Mouse (Mus musculus): ENCODE data around the gene Chmp1a. TPM values are rescaled to one million over a fixed set of nuclear protein-coding genes. Genes with fewer than 3 reads are reported as not detected.
A peak's percentile ranks its signal among the peaks of the same experiment; 100 is the strongest.
"Not testable (repeated sequence)": the region's sequence is repeated elsewhere in the genome, so short reads cannot be mapped to it uniquely, and the experiment has no call there.

Chmp1a gene
- polyA plus RNA-seq (2015; fragmentation: Nextera tagmentation; extraction: Ambion mirVana) = 59.5 and 63.8 TPM in 2 replicates

GRCm38 (mm10) chr8:123212321-123213117 is at the start of gene Chmp1a, which contains the start of gene Spata33:
Chmp1a (minus strand) TSS chr8:123212763.
Spata33 (plus strand) TSS chr8:123212832.
- peaks cover 28% of the 10 kb centered on the region for H3K36me3 ChIP-seq (replicated peaks)
- H3K4me3 ChIP-seq (replicated peaks) = peak within 1 kb of the TSS; percentile 81
- H3K27me3 ChIP-seq = peaks cover 8% of the 10 kb centered on the region; the same call in 1 of the 2 replicates
- peak within 1 kb of the TSS; percentile 78 for H3K27ac ChIP-seq (replicated peaks)
- peak within 1 kb of the TSS; percentile 91 for H3K4me2 ChIP-seq
- H3K4me1 ChIP-seq (replicated peaks) = peaks cover 29% of the 10 kb centered on the region
- H3K9me3 ChIP-seq (replicated peaks) = no peaks in the 10 kb centered on the region
- peak within 1 kb of the TSS; percentile 90 for H3K9ac ChIP-seq
- ATAC-seq (ENCODE audit: insufficient read depth) = peak; percentile 91
- 1% methylated on average over 74 of the region's 76 CpGs for WGBS (ENCODE audit: insufficient replicate concordance)

GRCm38 (mm10) chr8:123257593-123257992 is 45.0 kb upstream of the Chmp1a start:
- not testable (repeated sequence) for H3K27me3 ChIP-seq; H3K4me3 ChIP-seq (replicated peaks); H3K27ac ChIP-seq (replicated peaks); H3K9ac ChIP-seq; H3K9me3 ChIP-seq (replicated peaks); ATAC-seq (ENCODE audit: insufficient read depth); H3K4me2 ChIP-seq
- Histone ChIP-seq H3K4me1 (replicated peaks) (peaks cover 31% of the 10 kb centered on the region), H3K36me3 (replicated peaks) (peaks cover 57% of the 10 kb centered on the region)
- WGBS (ENCODE audit: insufficient replicate concordance) = 75% methylated on average over 8 of the region's 8 CpGs

GRCm38 (mm10) chr8:123257114-123257513 is 44.6 kb upstream of the Chmp1a start:
- WGBS (ENCODE audit: insufficient replicate concordance) = 69% methylated on average over 3 of the region's 3 CpGs
- ATAC-seq (ENCODE audit: insufficient read depth) = no peak

GRCm38 (mm10) chr8:123255170-123255569 is 42.6 kb upstream of the Chmp1a start:
- Histone ChIP-seq H3K4me3 (replicated peaks) (peak overlapping the region; percentile 98), H3K27ac (replicated peaks) (0 out of 2 replicates have a peak overlapping the region, but pooled peaks have one; percentile 88), H3K36me3 (replicated peaks) (peaks cover 53% of the 10 kb centered on the region), H3K4me1 (replicated peaks) (peaks cover 40% of the 10 kb centered on the region), H3K9ac (peak overlapping the region; percentile 94), H3K9me3 (replicated peaks) (no peaks in the 10 kb centered on the region), H3K4me2 (peak overlapping the region; percentile 97), H3K27me3 (no peaks in the 10 kb centered on the region)
- ATAC-seq (ENCODE audit: insufficient read depth) = no peak
- 59% methylated on average over 6 of the region's 6 CpGs for WGBS (ENCODE audit: insufficient replicate concordance)

More at GRCm38 (mm10) chr8:123257114-123257513, 44.6 kb upstream of the Chmp1a start:
- Histone ChIP-seq H3K36me3 (replicated peaks) (peaks cover 57% of the 10 kb centered on the region), H3K4me3 (replicated peaks) (no peak overlapping the region), H3K4me2 (no peak overlapping the region), H3K4me1 (replicated peaks) (peaks cover 36% of the 10 kb centered on the region), H3K9ac (no peak overlapping the region), H3K27me3 (no peaks in the 10 kb centered on the region), H3K9me3 (replicated peaks) (no peaks in the 10 kb centered on the region), H3K27ac (replicated peaks) (no peak overlapping the region)

- Histone ChIP-seq H3K9me3 (replicated peaks) (no peaks in the 10 kb centered on the region), H3K4me2 (peak within 1 kb of the TSS; percentile 97), H3K27me3 (no peaks in the 10 kb centered on the region), H3K36me3 (replicated peaks) (peaks cover 45% of the 10 kb centered on the region), H3K4me3 (replicated peaks) (peak within 1 kb of the TSS; percentile 98), H3K4me1 (replicated peaks) (peaks cover 40% of the 10 kb centered on the region), H3K27ac (replicated peaks) (peak within 1 kb of the TSS; percentile 88), H3K9ac (peak within 1 kb of the TSS; percentile 94)
- under 1% methylated on average over 99 of the region's 99 CpGs for WGBS (ENCODE audit: insufficient replicate concordance)
- peak; percentile 96 for ATAC-seq (ENCODE audit: insufficient read depth)
Measured at GRCm38 (mm10) chr8:123254099-123254885, 41.7 kb upstream of the Chmp1a start, which contains the start of the genes Zfp276 and Vps9d1. Zfp276 (plus strand) TSS chr8:123254195. Vps9d1 (minus strand) TSS chr8:123254348.

GRCm38 (mm10) chr8:123253451-123254098 is 41.0 kb upstream of the Chmp1a start:
- H3K27me3 ChIP-seq = no peaks in the 10 kb centered on the region
- H3K9ac ChIP-seq = peak overlapping the region; percentile 94
- no peaks in the 10 kb centered on the region for H3K9me3 ChIP-seq (replicated peaks)
- ATAC-seq (ENCODE audit: insufficient read depth) = peak; percentile 35
- peaks cover 38% of the 10 kb centered on the region for H3K36me3 ChIP-seq (replicated peaks)
- H3K4me3 ChIP-seq (replicated peaks) = peak overlapping the region; percentile 98
- whole genome bisulfite sequencing (ENCODE audit: insufficient replicate concordance) = under 1% methylated on average over 40 of the region's 40 CpGs
- H3K4me2 ChIP-seq = peak overlapping the region; percentile 97
- H3K4me1 ChIP-seq (replicated peaks) = peaks cover 40% of the 10 kb centered on the region
- H3K27ac ChIP-seq (replicated peaks) = peak overlapping the region; percentile 88

- H3K36me3 ChIP-seq (replicated peaks) = peaks cover 32% of the 10 kb centered on the region
- no peaks in the 10 kb centered on the region for H3K27me3 ChIP-seq
- peak overlapping the region; percentile 88 for H3K27ac ChIP-seq (replicated peaks)
- H3K9ac ChIP-seq = peak overlapping the region; percentile 94
- no peak for ATAC-seq (ENCODE audit: insufficient read depth)
- WGBS (ENCODE audit: insufficient replicate concordance) = 49% methylated on average over 4 of the region's 4 CpGs
- H3K4me1 ChIP-seq (replicated peaks) = peaks cover 40% of the 10 kb centered on the region
- no peaks in the 10 kb centered on the region for H3K9me3 ChIP-seq (replicated peaks)
- peak overlapping the region; percentile 97 for H3K4me2 ChIP-seq
- H3K4me3 ChIP-seq (replicated peaks) = peak overlapping the region; percentile 98
Measured at GRCm38 (mm10) chr8:123252925-123253324, 40.4 kb upstream of the Chmp1a start.

GRCm38 (mm10) chr8:123250940-123251339 is 38.4 kb upstream of the Chmp1a start:
- 90% methylated on average over 5 of the region's 5 CpGs for WGBS (ENCODE audit: insufficient replicate concordance)
- Histone ChIP-seq H3K4me3 (replicated peaks) (no peak overlapping the region), H3K4me1 (replicated peaks) (peaks cover 34% of the 10 kb centered on the region), H3K36me3 (replicated peaks) (peaks cover 31% of the 10 kb centered on the region), H3K9me3 (replicated peaks) (no peaks in the 10 kb centered on the region), H3K27me3 (no peaks in the 10 kb centered on the region), H3K27ac (replicated peaks) (no peak overlapping the region), H3K4me2 (no peak overlapping the region), H3K9ac (no peak overlapping the region)
- ATAC-seq (ENCODE audit: insufficient read depth) = no peak

- WGBS (ENCODE audit: insufficient replicate concordance) = 67% methylated on average over 8 of the region's 8 CpGs
- no peak overlapping the region for H3K9ac ChIP-seq
- H3K27me3 ChIP-seq = no peaks in the 10 kb centered on the region
- H3K4me1 ChIP-seq (replicated peaks) = peaks cover 28% of the 10 kb centered on the region
- no peaks in the 10 kb centered on the region for H3K9me3 ChIP-seq (replicated peaks)
- H3K36me3 ChIP-seq (replicated peaks) = peaks cover 37% of the 10 kb centered on the region
- H3K4me2 ChIP-seq = no peak overlapping the region
- no peak overlapping the region for H3K4me3 ChIP-seq (replicated peaks)
- ATAC-seq (ENCODE audit: insufficient read depth) = no peak
- H3K27ac ChIP-seq (replicated peaks) = no peak overlapping the region
Measured at GRCm38 (mm10) chr8:123248596-123248995, 36.0 kb upstream of the Chmp1a start.

GRCm38 (mm10) chr8:123247748-123248147 is 35.2 kb upstream of the Chmp1a start:
- H3K27me3 ChIP-seq = no peaks in the 10 kb centered on the region
- no peak overlapping the region for H3K4me2 ChIP-seq
- no peak overlapping the region for H3K4me3 ChIP-seq (replicated peaks)
- ATAC-seq (ENCODE audit: insufficient read depth) = no peak
- 85% methylated on average over 6 of the region's 6 CpGs for WGBS (ENCODE audit: insufficient replicate concordance)
- H3K4me1 ChIP-seq (replicated peaks) = peaks cover 25% of the 10 kb centered on the region
- H3K9me3 ChIP-seq (replicated peaks) = no peaks in the 10 kb centered on the region
- H3K9ac ChIP-seq = no peak overlapping the region
- no peak overlapping the region for H3K27ac ChIP-seq (replicated peaks)
- H3K36me3 ChIP-seq (replicated peaks) = peaks cover 40% of the 10 kb centered on the region

Measured in liver, embryonic 15.5 days (tissue).